Mouse (Mus musculus) retina, postnatal 1 day (tissue): ENCODE data around the gene Pip5k1b.

Source experiments
- DNase-seq: peaks from one replicate; pipeline ENCODE4 v3.0.0-alpha.2; 2012

Pip5k1b gene

DNA sequence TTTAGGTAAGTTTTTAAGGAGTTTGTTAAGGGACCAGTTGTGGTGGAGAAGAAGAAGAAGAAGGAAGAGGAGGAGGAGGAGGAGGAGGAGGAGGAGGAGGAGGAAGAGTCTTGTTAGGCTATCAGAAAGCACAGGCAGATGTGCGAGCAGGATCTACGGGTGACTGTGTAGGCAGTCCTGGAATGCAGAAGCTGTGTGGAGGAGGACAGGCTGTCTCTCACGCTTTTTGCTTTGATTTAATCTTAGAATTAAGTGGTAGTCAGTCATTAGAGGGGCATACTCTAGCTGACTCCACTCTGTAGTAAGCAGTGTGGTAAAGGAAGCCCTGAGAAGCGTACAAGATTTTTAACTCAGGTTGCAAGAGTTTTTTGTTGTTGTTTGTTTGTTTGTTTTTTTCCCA lies 86.5 kb downstream of the Pip5k1b start:
- DNase-seq = no peak

DNA sequence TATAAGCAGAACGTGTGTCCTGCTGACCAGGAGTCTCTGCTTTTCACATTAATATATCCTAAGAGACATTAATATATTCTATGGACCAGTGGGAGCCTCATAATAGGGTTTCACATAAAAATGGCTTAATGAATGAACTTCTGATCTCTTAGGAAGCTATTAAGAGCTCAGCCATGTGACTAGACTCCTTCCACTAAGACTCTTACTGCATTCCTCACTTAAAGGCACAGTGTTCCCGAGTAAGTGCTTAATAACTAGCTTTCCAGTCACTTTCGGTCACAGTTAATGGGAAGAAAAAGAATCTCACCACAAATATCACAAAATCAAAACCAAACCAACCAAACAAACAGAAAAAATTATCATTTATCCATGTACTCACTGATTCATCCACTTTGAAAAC lies 87.1 kb downstream of the Pip5k1b start:
- peak; percentile 43 for DNase-seq

DNA sequence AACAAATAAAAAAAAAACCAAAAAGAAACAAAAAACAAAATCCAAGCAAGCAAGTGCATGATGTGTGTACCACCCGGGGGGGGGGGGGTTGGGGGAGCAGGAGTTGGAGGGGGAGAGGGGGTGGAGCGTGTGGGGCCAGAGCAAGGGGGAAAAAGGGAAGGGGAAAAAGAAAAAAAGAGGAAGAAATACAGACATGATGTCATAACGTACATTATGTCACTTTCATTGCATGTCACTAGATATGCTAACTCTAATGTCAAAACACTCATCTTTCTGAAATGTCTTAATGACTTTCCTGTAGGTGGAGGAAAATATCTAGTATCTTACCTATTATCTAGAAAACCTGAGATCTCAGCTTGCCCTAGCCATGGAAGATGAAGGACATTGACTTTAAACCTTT lies 92.7 kb downstream of the Pip5k1b start:
- no peak for DNase-seq

DNA sequence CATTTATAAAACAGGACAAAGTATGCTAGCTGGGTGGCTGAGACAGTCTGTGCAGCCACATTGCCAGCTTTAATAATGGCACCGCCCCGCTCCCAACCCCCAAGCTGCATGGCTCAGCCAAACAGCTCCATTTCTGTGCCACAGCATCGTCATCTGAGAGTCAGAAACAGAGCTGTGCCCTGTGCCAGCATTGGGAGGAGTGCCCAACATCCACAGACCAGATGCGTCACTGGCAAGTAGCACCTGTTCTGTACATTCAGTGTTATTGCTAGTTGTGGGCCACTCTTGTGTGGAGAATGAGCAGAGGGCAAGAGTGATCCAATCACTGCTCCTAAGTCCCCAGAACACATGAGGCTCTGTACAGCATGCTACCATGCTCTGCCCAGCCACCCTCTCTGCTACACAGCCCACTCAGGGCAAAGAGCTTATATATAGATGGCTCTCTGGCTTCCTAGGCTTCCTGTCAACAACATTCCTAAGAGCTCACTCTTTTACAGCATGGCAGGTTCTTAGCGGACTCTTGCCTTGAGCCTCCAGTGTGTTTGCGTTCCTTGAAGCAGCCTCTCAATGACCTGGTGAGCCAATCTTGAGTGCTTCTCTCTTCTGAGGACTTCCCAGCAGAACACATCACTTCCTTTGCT lies 99.0 kb downstream of the Pip5k1b start:
- no peak for DNase-seq

DNA sequence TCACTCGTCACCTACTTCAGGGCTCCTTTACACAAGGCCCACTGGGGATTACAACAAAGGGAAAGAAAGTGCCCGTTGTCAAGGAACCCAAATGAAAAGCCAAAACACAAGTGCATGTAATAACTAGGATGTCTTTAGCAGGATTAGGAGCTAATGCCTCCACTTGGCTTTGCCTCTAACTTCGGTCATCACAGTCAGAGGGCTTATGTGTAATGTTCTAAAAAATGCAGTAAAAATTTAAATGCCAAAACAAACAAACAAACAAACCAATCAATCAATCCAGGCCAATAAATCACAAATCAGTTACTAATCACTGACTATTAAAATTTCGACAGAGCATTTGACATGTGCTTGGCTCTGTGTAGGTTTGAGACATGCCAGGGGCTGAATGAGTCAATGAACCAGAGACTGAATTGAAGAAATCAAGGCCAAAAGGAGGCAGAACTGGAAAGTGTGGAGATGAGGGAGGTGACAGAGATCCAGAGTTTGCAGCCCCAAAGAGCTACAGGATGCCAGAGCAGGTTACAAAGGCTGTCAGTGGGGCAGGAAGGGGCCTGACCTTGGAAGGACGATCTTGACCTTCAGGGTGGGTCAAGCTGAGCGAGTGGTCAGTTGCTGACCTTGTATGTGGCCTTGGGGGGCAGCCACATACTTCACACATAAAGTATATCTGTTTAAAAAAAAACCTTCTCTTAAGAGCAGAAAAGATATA lies 100.3 kb downstream of the Pip5k1b start:
- no peak for DNase-seq

DNA sequence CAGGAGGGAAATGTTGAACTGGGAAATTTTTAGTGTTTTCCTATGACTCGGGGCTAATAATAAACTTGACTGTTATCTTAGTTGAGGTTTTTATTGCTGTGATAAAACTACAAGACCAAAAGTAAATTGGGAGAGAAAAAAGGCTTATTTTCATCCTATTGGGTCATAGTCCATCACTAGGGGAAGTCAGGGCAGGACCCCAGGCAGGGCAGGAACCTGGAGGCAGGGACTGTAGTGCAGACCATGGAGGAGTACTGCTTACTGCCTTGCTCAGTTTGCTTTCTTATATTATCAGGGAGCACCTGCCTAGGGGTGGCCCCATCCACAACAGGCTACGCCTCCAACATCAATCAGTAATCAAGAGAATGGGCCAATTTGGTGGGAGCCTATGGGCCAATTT lies 101.2 kb downstream of the Pip5k1b start:
- DNase-seq = no peak

DNA sequence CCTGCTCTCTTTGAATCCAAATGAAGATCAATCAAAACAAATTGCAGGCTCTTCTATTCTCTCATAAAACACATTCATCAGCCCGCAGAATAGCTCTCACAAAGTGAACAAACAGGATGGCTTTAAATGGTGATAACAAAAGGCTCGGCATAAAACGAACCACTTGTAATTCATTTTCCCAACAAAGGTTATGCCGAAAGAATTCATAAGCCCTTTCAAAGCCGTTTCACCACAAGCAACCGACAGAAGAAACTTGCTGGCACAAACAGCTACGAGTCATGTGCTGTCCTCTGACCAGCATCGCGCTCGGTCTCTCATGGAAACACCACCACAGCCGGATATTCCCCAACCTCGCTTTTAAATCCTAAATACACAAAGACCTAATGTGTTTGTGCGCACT lies 102.3 kb downstream of the Pip5k1b start:
- peak; percentile 51 for DNase-seq

DNA sequence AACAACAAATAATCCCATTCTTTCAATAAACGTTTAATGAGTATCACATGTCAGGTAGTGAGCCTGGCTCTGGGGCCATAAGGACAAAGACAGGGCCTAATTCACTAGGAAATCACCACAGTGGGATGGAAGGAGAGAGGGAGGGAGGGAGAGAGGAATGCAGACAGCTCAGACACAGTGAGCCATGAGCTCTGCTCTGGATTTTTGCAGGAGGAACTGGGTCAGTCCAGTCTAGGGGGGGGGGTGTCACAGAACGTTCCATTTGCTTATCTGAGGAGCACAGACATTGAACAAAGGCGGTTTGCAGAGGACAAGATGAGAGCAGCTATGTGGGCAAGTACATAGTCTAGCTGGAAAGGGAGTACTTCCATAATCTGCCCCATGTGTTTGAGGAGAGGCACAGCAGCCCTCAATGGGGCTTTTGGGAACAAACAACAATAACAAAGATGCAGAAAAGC lies 103.2 kb downstream of the Pip5k1b start:
- DNase-seq = peak; percentile 92

DNA sequence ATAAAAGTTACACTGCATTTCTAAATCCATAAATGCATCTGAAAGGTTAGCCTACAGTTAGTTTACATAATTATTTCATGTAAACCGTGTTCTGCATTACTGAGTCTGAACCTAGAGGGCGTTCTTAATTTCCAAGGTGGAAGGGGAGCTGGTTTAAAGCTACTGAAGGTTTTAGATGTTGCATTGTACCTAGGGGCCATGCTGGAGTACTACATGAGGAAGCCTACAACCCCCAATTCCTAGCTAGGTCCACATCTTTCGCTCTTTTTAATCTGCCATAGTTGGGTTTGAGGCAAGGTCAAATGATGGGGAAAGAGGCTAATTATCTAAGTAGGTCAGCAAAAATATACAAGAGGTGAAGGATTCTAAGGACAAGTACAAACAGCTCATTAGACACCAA lies 104.0 kb downstream of the Pip5k1b start:
- no peak for DNase-seq

DNA sequence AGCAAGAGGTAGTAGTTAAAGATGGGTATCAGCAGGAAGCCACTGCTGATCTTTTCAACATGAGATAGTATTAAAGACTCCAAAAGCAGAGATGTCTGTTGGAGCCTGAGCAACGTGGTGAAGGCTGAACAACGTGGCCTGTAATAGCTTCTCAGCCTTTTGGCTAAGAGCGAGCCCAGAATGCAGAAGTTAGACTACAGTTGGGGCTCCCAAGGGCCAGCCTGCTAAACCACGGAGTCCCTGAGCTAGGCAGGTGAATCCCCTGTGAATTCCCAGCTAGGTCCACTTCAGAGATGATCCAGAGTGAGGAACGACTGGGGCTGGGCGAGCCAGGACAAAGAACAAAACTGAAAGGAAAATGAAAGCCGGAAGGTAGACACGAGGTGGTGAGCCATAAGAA lies 104.9 kb downstream of the Pip5k1b start:
- no peak for DNase-seq

DNA sequence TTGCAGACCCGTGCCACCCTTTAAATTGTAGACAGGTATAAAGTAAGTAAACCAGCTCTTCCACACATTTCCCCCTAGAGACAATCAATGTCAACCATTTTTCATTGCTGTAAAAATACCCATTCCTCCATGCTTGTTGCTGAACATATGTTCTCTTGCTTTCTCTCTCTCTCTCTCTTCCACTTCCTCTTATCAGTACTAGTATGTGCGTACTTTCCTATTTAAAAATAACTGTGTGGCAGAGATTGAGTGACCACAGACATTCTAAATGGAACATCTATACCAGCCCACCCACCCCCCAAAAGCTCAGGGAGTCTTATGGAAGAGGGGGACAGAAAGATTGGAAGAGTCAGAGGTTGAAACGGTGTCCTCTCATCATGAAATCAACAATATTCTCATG lies 111.3 kb downstream of the Pip5k1b start:
- DNase-seq = no peak

DNA sequence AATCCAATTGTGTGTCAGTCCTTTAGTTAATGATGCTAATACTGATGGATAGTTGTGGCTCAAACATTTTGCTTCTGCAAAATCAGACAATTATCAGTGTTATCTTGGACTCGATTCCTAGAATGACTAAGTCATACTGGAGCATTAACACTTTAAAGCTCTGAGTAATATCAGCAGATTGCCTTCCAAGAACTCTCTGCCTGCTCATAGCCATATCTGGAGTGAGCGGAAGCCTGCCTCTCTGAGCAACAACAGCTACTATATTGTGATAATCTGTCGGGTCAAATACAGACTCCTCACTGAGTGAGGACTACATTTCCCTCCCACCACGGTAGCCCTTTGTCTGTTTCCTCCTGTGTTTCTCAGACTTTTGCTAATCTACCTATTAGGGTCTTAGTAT lies 116.0 kb downstream of the Pip5k1b start:
- DNase-seq = no peak

DNA sequence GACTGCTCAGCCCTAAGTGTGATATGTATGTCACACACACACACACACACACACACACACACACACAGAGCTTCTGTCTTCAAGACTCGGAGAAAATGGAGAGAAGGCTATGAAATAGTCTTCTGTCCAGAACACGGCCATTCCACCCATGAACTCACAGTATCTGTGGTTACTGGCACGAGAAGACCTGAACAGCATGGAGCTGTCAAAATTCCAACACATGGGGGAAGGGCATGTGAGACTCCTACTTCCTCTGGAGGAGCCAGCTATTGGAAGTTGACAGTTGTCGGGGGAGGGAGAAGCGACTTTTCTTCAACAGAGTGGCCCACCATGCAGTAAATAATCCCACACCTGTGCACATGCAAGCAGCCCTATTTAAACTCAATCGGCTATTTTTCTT lies 121.4 kb downstream of the Pip5k1b start:
- no peak for DNase-seq

DNA sequence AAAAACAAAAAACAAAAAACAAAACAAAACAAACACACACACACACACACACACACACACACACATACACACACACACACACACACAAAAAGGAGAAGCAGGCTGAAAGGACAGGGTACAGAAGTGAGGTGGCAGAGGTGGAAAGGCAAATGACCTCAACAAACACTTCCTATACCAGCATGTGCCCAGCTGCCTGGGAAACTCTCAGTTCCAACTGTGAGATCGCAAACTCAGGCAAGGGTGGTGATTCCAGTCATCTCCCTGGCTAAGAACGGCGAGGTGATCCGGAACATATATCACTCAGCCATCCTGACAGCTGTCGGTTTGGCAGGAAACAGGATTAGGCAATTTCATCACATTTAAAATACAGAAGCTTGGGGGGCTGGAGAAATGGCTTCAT lies 123.2 kb downstream of the Pip5k1b start:
- DNase-seq = no peak

DNA sequence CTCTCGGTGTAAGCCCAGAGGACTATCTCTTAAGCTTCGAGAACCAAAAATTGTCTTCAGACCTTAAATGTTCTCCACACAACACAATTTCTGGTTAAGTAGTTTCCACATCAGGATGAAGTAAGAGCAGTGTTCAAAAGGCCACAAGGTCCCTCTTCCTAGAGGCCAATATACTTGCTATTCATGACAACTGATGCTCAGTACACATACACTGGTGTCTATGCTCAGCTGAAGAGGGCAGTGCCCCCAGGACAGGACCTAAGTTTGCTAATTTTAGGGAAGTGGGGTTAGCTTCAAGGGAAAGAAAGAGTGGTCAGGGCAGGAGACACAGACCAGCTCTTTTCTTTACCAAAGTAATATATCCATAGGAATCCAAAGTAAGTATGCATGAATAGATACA lies 124.3 kb downstream of the Pip5k1b start:
- no peak for DNase-seq

DNA sequence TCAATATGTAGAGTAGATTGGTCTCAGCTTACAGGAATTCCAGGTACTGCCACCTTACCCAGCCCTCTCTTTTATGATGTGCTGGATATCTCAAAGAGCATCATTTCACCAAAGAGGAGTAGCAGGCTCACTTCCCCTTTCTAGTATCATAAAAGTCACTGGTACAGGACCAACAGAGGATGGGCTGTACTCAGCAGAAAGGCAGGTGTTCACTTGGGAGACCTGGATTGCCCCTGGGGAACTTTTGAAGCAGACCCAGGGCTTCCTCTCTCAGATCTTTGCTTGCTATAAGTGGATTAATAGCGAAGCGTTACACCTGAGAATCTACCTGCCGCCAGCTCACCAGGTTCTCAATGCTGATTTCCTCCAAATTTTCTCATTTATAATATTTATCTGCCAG lies 127.7 kb downstream of the Pip5k1b start:
- DNase-seq = no peak

DNA sequence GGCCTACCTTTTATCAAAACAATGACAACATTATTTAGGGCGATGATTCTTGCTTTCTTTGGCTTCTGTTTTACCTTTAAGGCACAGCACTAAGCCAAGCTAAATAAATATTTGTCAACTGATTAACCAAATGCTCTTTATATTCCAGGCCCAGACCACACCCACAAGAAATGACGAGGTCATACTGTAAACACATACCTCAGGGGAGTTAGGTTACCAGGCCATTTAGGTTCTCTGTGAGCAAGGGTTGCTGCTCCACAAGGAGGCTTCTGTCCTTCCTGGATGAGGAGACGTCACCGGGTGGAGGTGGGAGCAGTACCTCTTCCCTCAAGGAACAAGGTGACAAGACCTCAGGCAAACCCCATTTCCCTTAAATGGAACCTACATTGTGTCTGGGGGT lies 128.4 kb downstream of the Pip5k1b start:
- DNase-seq = no peak

DNA sequence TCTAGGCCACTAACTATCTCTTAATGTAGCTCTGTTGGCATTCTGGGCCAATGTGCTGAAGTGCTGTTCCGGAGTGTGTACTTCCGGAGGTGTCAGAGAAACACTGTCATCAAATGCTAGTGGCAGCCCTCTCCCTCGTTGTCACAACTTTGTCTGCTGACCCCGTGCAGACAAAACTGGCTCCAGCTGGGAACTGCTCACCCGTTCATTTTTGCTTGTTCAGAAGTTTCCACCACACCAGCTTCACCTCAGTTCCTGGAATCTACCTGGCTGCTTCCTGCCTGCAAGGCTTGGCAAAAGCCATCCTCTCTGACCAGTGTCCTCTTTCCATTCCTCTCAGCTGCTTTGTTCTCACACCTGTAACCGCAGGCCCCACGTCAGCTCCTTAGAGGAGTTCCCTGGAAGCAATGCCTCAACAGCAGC lies 128.9 kb downstream of the Pip5k1b start:
- no peak for DNase-seq

DNA sequence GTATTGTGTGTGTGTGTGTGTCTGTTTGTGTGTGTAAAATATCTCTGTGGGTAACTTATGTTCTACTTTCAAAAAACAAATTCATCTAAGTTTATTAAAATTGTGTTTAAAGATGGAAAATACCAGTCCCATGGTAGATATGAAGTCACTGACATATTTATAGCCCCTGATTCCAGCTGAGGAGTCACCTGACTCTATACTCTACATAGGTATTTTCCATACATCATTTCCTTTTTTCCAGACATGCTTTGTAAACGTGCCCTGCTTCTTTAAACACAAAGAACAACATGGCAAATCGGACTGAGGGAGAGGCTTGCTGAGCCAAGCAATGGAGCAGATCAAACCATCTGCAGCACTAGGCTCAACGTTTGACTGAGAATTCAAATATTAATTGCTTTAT lies 137.6 kb downstream of the Pip5k1b start:
- no peak for DNase-seq

DNA sequence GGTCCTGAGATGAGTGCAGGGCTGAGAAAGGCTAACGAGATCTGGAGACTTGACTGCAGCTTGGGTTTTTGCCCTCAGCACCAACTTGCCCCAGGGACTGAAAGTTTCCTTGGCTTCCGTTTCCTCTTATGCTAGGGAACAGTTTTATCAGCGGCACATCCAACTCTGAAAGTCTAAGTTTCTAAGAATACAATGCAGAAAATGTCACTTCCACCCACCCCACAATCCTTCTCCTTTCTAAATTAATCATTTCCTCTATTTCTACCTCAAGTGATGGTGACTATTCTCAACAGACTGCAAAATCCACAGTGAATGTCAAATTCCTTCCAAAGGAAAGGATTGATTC lies 138.0 kb downstream of the Pip5k1b start:
- DNase-seq = no peak

DNA sequence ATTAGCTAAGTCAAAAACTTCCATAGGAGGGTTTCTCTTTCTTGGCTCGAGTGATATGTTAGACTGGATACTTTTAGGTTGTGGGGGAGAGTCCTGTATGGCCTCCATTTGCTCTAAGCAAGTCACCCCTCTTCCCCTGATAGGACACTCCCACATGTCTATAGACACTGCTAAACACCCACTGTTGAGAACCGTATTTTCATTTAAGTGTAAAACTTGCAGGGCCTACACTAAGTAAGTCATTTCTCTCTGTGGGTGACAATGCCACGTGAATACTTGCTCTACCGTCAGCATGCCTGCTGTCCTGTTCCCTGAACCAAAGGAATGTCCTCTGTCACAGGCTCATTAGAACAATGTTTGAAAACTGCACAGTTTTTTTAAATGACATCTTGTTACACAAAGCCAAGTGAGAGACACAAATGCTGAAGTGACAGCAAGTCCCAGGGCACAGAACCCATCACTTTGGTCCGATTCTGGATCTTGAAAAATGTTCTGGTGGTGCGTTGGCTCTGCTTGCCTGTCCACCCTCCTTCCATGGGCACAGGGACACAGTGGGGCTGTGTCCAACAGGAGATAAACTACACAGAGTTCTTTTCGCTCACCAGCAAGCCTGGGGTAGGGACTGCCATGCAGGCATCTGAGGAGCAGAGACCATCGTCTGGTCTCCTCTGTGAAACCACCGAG lies 138.6 kb downstream of the Pip5k1b start:
- no peak for DNase-seq

DNA sequence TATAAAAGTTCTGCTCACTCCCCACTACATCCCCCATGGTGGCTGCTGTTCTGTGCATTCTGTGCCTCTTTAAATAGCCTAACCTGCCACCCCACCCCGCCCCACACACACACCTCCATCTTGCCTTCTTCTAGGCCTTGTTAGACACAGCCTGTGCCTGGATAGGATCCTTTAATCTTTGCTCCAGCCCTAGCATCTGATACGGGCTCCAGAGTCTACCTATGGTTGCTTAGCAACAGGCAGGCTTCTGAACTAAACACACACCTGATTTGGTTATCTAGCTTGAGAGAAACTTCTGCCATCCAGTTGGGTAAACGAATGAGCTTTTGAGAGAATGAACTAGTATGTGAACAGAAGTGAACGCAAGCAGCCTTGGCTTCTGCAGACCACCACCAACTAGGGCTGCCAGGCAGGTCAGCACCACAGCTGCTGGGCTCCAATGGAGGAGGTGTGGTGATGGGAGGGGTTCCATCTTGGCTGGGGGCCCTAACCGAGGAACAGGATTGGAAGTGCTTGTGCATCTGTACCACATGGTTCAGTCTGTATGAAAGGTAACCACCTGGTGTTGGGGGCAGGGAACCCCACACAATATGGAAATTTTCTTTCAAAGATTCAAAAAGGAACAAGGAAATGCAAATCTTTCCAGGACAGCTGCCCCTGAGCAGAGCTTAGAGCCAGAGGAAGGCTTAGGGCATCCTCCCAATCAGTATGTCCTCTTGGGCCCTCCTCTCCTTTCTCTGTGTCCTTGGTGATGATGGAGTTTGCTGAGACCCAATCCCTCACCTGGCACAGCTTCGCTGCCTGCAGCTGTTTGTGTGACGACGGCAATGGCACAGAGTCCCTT lies 139.7 kb downstream of the Pip5k1b start:
- DNase-seq = no peak

DNA sequence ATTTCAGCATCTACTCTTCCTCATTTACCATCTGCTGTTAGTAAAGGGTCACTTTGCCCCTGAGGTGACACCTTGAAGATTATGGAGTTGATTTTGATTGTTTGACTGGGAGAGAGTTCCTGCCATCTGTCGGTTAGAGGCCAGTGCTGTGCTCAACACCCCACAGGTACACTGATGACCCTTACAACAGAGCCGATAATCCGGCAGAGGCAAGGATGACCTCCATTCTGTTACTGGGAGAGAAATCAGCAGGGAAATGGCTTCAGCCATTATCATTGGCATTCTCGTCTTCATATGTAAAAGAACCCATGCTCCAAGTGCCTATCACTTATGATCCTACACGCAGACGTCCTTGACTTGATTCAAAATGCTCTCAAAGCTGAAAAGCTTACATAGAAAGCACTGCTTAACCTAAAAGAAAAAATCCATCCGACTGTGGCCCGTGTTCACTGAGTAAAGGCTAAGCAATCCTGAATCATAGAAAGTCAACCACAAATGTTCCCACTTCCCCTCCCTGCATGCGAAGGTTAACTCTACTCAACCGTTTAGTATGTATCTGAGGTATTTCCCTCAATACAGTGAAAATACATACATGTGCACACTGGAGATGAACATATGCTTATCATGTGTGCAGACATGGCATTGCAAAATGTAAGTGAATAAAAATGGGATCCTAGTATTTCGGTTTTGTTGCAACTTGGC lies 146.7 kb downstream of the Pip5k1b start:
- DNase-seq = no peak
